Mouse (Mus musculus) liver, adult 2 months (tissue): Measurements from ENCODE around the gene Arhgap45. TPM values are rescaled to one million over a fixed set of nuclear protein-coding genes. Genes with fewer than 3 reads are reported as not detected.
"Not testable (repeated sequence)": the region's sequence is repeated elsewhere in the genome, so short reads cannot be mapped to it uniquely, and the experiment has no call there.

Experiments
- DNase-seq: peaks from one replicate; pipeline ENCODE4 v3.0.0-alpha.2; 2011; ENCODE audit warnings: low read depth, low spot score; ENCODE audit errors: extremely low read depth
- H3K27ac ChIP-seq: fragments of 200-500 bp; replicated peaks from 2 replicates; pipeline ENCODE4 v1.5.1; 2012; ENCODE audit warnings: low read depth, mild to moderate bottlenecking, control low read depth, inconsistent platforms, low read length; ENCODE audit not compliant: insufficient read depth
- H3K27me3 ChIP-seq: fragments of 200-500 bp; 2 replicates; pipeline ENCODE4 v1.6.1; 2012; ENCODE audit warnings: mild to moderate bottlenecking, moderate library complexity, low read length, inconsistent platforms; ENCODE audit not compliant: control insufficient read depth, insufficient read depth
- H3K36me3 ChIP-seq: fragments of 200-500 bp; 2 replicates; pipeline ENCODE4 v1.6.1; 2012; ENCODE audit warnings: low read length, inconsistent platforms; ENCODE audit not compliant: control insufficient read depth, insufficient read depth
- H3K4me1 ChIP-seq: fragments of 200-500 bp; 2 replicates; pipeline ENCODE4 v1.6.1; 2011; ENCODE audit warnings: low read length; ENCODE audit not compliant: control insufficient read depth, insufficient read depth
- H3K4me3 ChIP-seq: fragments of 200-500 bp; 2 replicates; pipeline ENCODE4 v1.5.1; 2011; ENCODE audit warnings: low read depth, mild to moderate bottlenecking, control low read depth, low read length, moderate library complexity; ENCODE audit not compliant: insufficient read depth
- H3K79me2 ChIP-seq: fragments of 200-500 bp; 2 replicates; pipeline ENCODE4 v1.6.1; 2012; ENCODE audit warnings: inconsistent platforms, mild to moderate bottlenecking, low read length, moderate library complexity; ENCODE audit not compliant: control insufficient read depth, insufficient read depth
- H3K9ac ChIP-seq: fragments of 200-500 bp; 2 replicates; pipeline ENCODE4 v1.6.1; 2012; ENCODE audit warnings: low read depth, mild to moderate bottlenecking, control low read depth, inconsistent platforms, low read length
- CTCF ChIP-seq: fragments of 200-500 bp; IDR thresholded peaks from 2 replicates; pipeline ENCODE4 v1.5.1; 2011; ENCODE audit warnings: low read depth, low read length, control low read depth
- POLR2A ChIP-seq: fragments of 200-500 bp; IDR thresholded peaks from 2 replicates; pipeline ENCODE4 v1.6.1; 2011; ENCODE audit warnings: low read length, control low read depth; ENCODE audit not compliant: insufficient read depth; ENCODE audit errors: extremely low read depth
- WGBS: fragments of 180-500 bp; shearing (Covaris S2); methylation state at CpG from one replicate; pipeline ENCODE4 v1.1.7; 2018; 5-methylcytosine and 5-hydroxymethylcytosine counted together
- polyA plus RNA-seq: library from polyadenylated mRNA; depleted of rRNA; stranded (reverse); fragments of >200 nt; gene quantifications from 2 replicates; pipeline ENCODE4 v1.2.3, GENCODE M21; 2012
- total RNA-seq: library from RNA; depleted of rRNA; stranded (reverse); fragments of >200 nt; gene quantifications from 2 replicates; pipeline ENCODE4 v1.2.3, GENCODE M21; 2014

The Arhgap45 gene
- total and polyA plus RNA-seq, 2 experiments: 4.5 to 10.9 TPM

DNA sequence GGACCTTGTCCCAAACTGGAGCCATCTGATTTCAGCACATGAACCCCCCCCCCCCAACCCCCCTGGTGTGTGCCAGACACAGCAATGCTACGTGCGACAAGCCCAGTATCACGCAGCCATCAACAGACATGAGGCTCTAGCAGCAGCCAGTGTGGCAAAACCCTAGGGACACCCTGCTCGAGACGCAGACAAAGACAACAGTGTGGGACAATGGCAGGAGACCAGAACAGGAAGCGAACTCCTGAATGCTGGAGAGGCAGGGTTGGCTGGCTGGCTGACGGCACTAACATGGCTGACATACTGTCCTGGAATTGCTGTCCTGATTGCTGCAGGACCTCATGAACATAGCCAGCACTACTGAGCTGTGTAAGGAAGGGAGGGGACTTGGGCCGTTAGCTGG lies 18.7 kb downstream of the Arhgap45 start:
- Histone ChIP-seq H3K79me2 (peaks cover 9% of the 10 kb centered on the region; the same call in 1 of the 2 replicates), H3K9ac (no peak overlapping the region), H3K4me1 (peaks cover 14% of the 10 kb centered on the region; the same call in 1 of the 2 replicates), H3K36me3 (peaks cover 3% of the 10 kb centered on the region; the same call in 1 of the 2 replicates), H3K27me3 (no peaks in the 10 kb centered on the region), H3K27ac (no peak overlapping the region), H3K4me3 (no peak overlapping the region)
- no peak for TF ChIP-seq CTCF
- TF ChIP-seq POLR2A: no peak
- WGBS: 89% methylated on average over 8 of the region's 8 CpGs
- no peak for DNase-seq

DNA sequence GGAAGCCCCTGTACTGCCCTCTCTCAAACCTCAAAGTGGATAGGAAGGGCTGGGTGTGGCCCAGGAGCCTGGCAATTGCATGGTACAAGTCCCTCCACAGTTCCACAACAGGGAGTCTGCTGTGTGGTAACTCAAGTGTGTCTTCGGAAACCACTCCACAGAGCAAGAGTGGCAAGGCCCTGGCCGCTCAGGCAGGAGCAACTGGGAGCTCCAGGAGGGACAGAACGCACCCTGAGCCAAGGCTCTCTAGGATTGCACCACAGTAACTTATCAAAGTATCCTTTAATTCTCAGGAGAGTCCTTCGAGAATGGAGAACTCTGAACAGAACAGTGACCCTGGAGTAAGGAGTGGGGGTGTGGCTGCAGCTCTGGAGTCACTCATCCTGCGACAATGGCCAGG lies 19.2 kb downstream of the Arhgap45 start:
- Histone ChIP-seq H3K36me3 (peaks cover 3% of the 10 kb centered on the region; the same call in 1 of the 2 replicates), H3K4me1 (peaks cover 14% of the 10 kb centered on the region; the same call in 1 of the 2 replicates), H3K27me3 (no peaks in the 10 kb centered on the region), H3K79me2 (peaks cover 9% of the 10 kb centered on the region; the same call in 1 of the 2 replicates), H3K9ac (no peak overlapping the region), H3K4me3 (no peak overlapping the region), H3K27ac (no peak overlapping the region)
- no peak for DNase-seq
- 89% methylated on average over 5 of the region's 5 CpGs for WGBS
- TF ChIP-seq CTCF (no peak), POLR2A (no peak)

DNA sequence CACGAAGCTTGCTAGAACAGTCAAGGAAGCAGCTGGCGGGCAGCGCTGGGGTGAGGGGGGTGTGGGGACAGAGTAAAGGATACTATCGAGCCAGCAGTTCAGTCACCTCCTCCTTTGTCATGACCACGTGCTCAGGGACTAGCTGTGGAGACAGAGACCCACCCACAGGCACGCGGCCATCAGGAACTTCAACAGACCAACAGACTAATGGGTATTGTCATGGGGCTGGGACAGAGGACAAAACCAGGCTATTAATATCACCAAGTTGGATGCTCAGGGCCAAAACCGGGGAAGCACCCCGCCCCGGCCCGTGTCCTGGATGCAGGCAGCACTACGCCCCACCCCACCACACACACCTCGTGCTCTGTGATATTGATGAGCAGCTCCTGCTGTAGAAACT lies 20.4 kb downstream of the Arhgap45 start:
- Histone ChIP-seq H3K4me3 (no peak overlapping the region), H3K27ac (no peak overlapping the region), H3K4me1 (peaks cover 14% of the 10 kb centered on the region; the same call in 1 of the 2 replicates), H3K9ac (no peak overlapping the region), H3K79me2 (peaks cover 9% of the 10 kb centered on the region; the same call in 1 of the 2 replicates), H3K36me3 (peaks cover 3% of the 10 kb centered on the region; the same call in 1 of the 2 replicates), H3K27me3 (no peaks in the 10 kb centered on the region)
- WGBS: 92% methylated on average over 13 of the region's 13 CpGs
- TF ChIP-seq POLR2A (no peak), CTCF (no peak)
- DNase-seq: no peak

DNA sequence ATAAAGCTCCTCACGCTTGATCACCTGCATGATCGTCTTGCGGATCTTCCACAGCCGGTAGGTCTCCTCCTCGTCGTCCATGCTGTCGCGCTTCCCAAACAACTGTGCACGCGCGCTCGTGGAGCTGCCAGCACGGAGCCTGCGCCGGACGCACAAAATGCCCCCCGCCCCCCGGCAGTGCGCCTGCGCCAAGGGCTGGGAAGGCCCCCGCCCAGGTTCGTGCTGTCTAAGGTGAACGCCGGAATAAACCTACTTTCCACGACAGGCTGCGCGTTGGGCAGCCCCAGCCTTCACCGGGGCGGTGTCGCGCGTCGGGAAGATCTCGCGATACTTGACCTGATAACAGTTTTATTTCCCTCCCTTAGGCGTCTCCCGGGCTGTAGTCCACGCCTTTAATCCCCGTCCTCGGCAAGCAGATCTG lies 23.1 kb downstream of the Arhgap45 start, which contains the start of gene Polr2e:
Gene Polr2e (minus strand): TSS at position 237 of the 421 bp plus-strand sequence.
- peaks cover 7% of the 10 kb centered on the region; the same call in 1 of the 2 replicates for H3K4me1 ChIP-seq
- peaks cover 9% of the 10 kb centered on the region; the same call in 1 of the 2 replicates for H3K79me2 ChIP-seq
- TF ChIP-seq POLR2A: peak; percentile 58; the same call in 1 of the 2 replicates
- TF ChIP-seq CTCF: no peak
- DNase-seq: peak; percentile 88
- peak within 1 kb of the TSS; percentile 78 for H3K4me3 ChIP-seq
- under 1% methylated on average over 40 of the region's 40 CpGs for WGBS
- peaks cover 3% of the 10 kb centered on the region; the same call in 1 of the 2 replicates for H3K36me3 ChIP-seq
- no peaks in the 10 kb centered on the region for H3K27me3 ChIP-seq
- peak within 1 kb of the TSS; percentile 81 for H3K9ac ChIP-seq
- H3K27ac ChIP-seq: peak within 1 kb of the TSS; percentile 24

DNA sequence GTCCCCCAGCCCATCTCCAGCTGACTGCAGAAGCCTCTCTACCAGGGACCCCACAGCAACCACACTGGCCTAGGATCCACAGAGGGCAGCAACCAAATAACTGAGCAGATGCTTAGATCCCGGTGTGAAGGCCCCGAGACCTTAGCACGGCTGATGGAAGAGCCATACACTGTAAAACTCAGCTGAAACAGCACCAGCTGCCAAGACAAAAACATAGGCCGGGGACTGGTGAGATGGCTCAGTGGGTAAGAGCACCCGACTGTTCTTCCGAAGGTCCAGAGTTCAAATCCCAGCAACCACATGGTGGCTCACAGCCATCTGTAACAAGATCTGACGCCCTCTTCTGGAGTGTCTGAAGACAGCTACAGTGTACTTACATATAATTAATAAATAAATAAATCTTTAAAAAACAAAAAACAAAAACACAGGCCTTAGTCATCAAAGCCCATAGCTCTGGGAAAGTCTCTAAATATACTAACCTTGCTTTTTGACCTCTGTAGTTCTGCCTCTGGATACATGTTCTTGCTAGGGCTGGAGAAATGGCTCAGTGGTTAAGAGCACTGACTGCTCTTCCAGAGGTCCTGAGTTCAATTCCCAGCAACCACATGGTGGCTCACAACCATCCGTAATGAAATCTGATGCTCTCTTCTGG lies 25.1 kb downstream of the Arhgap45 start:
- not testable (repeated sequence) for H3K4me1 ChIP-seq, H3K36me3 ChIP-seq, H3K27me3 ChIP-seq, H3K79me2 ChIP-seq, H3K27ac ChIP-seq, H3K4me3 ChIP-seq, DNase-seq, H3K9ac ChIP-seq
- WGBS: 90% methylated on average over 8 of the region's 8 CpGs

DNA sequence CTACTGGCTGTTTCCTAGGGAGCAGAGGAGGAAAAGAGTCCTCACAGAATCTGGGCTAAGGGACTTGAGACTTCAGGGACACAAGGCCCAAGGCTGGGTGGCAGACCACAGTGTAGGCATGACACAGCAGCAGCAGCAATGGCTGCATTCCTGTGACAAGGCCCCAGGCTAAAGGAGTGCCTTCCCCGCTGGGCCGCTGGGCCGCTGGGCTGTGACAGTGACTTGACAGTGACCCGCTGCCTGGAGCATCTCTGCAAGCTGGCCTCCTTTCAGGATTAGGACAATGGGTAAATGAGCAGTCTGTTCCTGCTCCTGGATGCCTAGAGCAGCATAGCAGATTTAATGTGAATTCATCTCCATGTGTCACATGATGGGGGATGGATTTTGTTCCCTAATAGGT lies 27.6 kb downstream of the Arhgap45 start:
- Histone ChIP-seq H3K27me3 (no peaks in the 10 kb centered on the region), H3K9ac (no peak overlapping the region), H3K79me2 (peaks cover 4% of the 10 kb centered on the region; the same call in 1 of the 2 replicates), H3K27ac (no peak overlapping the region), H3K36me3 (no peaks in the 10 kb centered on the region), H3K4me3 (no peak overlapping the region), H3K4me1 (peaks cover 2% of the 10 kb centered on the region; the same call in 1 of the 2 replicates)
- TF ChIP-seq CTCF (no peak), POLR2A (no peak)
- WGBS: 92% methylated on average over 4 of the region's 4 CpGs
- DNase-seq: no peak

DNA sequence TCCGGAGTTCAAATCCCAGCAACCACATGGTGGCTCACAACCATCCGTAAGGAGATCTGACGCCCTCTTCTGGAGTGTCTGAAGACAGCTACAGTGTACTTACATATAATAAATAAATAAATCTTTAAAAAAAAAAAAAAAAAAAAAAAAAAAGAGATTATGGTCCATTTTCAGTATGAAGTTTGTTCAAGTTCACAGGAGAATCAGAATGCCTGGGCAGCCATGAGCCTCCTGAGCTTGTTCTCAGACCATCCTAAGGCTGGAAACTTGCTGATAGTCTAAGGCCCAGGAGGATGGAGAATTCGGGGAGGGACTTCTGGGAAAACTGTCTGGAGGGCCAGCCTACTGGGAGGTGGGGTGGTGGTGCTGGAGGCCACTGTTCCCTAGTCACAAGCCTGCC lies 28.9 kb downstream of the Arhgap45 start:
- H3K27me3 ChIP-seq, H3K27ac ChIP-seq, DNase-seq, H3K4me1 ChIP-seq, H3K36me3 ChIP-seq, H3K79me2 ChIP-seq, H3K4me3 ChIP-seq, H3K9ac ChIP-seq: not testable (repeated sequence)
- WGBS: 73% methylated on average over 4 of the region's 4 CpGs
